Mouse (Mus musculus) brain, adult 2 months (tissue): ENCODE measurements at regions not wholly inside any gene's neighbourhood (a gene's known extent, or its start where the extent isn't known, plus 50 kb on each side); places are given as distances from the start of the nearest gene placed in this dataset.
"Not testable (repeated sequence)": the region's sequence is repeated elsewhere in the genome, so short reads cannot be mapped to it uniquely, and the experiment has no call there.

Experiments used
- DNase-seq: peaks from one replicate; pipeline ENCODE4 v3.0.0; 2011; ENCODE audit warnings: low read depth, low spot score

- peak; percentile 88 for DNase-seq
Measured at GRCm38 (mm10) chr2:147307488-147308386, 54.0 kb upstream of the Pax1 start.

GRCm38 (mm10) chr2:147306728-147307127 is 55.0 kb upstream of the Pax1 start:
- DNase-seq: no peak

GRCm38 (mm10) chr2:147305262-147305661 is 56.5 kb upstream of the Pax1 start:
- DNase-seq: peak; percentile 81

DNA sequence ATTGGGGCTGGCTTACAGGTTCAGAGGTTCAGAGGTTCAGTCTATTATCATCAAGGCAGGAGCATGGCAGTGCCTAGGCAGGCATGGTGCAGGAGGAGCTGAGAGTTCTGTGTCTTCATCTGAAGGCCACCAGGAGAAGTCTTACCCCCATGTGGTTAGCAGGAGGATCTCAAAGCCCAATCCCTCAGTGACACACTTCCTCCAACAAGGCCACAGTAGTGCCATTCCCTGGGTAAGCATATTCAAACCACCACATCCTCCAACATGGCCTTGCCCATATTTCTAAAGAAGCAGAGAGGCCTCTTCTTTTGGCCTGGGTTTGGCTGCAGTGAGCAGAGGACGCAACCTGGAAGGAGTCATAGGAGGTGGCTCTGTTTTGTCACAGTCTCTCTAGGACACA is 61.2 kb upstream of the Pax1 start:
- no peak for DNase-seq

- peak; percentile 10 for DNase-seq
Measured at GRCm38 (mm10) chr2:147299359-147299758, 62.4 kb upstream of the Pax1 start.

DNA sequence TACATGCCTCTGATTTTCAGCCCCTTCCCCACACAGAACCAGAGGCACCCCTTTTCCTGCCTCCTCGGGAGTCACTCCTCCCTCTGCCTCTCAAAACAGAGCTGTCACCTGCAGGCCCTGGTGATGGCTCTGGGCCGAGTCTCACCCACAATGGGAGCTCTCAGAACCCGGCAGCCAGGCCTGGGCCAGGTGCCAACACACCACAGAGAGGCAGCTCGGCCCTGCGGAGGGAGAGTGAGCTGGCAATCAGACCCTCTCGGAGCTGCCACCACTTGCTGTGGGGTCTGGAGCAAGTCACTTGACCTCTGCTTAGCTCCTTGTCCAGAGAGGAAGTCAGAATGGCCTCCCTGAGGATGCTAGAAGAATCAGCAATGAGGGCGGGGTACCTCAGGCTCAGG is 63.2 kb upstream of the Pax1 start:
- DNase-seq: peak; percentile 89

- DNase-seq: peak; percentile 20
Measured at GRCm38 (mm10) chr2:147297876-147298498, 63.7 kb upstream of the Pax1 start.

- DNase-seq: not testable (repeated sequence)
Measured at GRCm38 (mm10) chr2:147294926-147295325, 66.8 kb upstream of the Pax1 start.

GRCm38 (mm10) chr2:147293294-147293688 is 68.4 kb upstream of the Pax1 start:
- DNase-seq: no peak

DNA sequence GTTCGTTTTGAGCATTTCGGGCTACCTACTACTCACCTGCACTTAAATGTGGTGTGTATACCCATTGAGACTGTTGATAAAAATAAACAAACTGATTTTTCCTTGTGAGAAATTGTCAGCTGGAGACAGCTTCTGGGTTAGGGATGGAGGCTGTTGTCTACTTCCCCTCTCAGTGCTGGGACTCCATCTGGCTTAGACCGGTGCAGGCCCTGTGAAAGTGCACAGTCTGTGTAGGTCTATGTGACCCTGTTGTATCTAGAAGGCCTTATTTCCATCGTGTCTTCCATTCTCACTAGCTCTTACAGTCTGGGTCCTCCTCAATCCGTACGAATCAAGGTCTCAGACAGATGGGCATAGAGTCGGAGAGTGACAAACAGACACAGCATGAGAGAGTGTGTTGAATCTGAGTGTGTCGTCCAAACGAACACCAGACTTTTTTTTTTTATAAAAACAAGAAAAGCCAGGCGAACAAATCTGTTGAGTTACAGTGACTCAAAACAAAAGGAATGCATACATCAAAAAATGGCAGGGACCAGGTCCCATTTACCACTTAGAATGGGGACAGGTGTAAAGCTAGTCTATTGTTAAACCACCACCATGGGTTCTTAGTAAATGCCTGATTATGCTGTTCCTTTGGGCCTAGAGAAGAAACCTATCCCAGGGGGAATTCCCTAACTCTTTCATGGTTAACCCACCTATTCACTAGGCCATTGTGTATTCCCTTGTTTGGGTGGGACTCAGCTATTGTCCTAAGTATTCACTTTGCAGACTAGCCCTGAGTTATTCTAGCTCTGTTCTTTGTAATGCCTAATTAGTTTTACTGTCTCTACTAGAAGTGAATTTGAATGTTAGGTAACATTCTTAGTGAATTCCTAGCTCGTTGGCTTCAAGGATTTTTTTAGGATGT is 69.1 kb upstream of the Pax1 start:
- no peak for DNase-seq

GRCm38 (mm10) chr2:147283390-147283789 is 78.3 kb upstream of the Pax1 start:
- no peak for DNase-seq

DNA sequence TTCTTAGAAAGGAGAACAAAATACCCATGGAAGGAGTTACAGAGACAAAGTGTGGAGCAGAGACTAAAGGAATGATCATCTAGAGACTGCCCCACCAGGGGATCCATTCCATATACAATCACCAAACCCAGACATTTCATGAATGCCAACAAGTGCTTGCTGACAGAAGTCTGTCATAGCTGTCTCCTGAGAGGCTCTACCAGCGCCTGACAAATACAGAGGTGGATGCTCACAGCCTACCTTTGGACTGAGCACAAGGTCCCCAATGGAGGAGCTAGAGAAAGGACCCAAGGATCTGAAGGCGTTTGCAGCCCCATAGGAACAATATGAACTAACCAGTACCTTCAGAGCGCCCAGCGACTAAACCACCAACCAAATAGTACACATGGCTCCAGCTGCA is 83.6 kb upstream of the Nkx2-2 start:
- DNase-seq: no peak

DNA sequence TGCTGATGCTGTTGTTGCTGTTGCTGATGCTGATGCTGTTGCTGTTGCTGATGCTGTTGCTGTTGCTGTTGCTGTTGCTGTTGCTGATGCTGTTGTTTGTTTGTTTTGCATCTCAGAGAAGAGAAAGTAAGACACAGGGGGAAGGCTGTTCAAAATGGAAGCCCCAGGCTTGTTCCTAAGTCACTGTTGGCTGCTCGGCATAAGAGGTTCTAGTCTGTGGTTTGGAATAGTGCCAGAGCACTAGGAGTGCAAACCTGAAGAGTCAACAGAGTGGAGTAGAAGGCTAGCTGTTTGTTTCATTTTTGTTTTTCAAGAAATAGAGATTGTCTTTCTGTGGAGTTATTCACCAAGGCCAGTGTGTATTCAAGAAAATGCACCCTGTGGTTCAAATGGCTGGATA is 75.1 kb upstream of the Nkx2-2 start:
- no peak for DNase-seq

DNA sequence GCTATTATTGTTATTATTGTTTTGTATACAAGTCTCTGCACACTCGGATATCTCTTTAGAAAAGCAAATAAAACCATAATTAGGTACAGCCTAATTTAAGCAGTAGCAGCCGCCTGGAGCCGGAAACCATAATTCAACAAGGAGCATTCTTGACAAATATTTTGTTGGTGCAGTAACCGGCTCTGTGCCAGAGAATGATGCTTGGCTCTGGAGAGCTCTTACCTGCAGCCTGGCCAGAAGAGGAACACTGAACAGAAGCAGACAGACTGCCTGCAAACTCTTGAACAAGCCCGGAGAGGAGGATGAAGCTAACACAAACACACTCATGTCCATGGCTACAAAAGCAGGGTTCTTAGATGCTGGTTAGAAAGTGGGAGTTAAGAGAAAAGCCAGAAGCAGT is 73.9 kb upstream of the Nkx2-2 start:
- DNase-seq: peak; percentile 5

- DNase-seq: no peak
Measured at GRCm38 (mm10) chr2:147267257-147267656, 73.2 kb upstream of the Nkx2-2 start.

DNA sequence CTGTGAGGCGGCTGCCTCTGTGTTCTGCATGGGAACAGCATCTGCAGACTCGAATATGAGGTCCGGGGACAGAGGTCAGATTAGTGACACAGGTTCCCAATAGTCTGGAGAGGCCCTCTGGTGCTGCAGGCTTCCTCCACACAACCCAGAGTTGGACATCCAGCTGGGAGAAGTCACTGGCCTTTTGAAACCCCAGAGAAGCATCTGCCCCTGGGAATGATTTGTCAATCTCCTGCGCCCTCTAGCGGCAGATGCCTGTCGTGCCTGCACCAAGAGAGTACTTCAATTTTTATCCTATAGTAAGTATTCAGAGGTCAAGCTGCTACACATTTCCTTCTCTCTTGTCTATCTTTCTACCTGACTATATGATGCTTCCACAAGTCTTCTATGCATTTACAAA is 62.7 kb upstream of the Nkx2-2 start:
- peak; percentile 77 for DNase-seq

GRCm38 (mm10) chr2:147254944-147255343 is 60.9 kb upstream of the Nkx2-2 start:
- DNase-seq: no peak

DNA sequence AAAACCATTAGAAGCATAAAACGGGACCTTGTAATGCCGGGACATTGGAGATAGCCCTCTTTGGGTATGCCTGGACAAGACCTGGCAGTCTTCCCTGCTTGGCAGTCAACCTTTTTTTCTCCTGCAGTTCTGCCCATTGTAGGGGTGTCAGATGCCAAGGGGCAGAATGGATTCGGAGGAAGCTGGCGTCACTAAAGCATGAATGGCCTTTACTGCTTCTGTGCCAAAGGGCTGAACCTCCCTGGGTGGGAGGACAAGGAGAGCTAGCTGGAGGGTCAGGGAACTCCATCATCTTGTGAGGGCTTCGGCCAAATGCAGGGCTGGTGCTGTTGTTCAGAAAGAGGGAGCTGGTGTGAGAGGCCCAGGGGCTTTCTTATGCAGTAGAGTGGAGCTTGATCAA is 60.1 kb upstream of the Nkx2-2 start:
- peak; percentile 4 for DNase-seq

DNA sequence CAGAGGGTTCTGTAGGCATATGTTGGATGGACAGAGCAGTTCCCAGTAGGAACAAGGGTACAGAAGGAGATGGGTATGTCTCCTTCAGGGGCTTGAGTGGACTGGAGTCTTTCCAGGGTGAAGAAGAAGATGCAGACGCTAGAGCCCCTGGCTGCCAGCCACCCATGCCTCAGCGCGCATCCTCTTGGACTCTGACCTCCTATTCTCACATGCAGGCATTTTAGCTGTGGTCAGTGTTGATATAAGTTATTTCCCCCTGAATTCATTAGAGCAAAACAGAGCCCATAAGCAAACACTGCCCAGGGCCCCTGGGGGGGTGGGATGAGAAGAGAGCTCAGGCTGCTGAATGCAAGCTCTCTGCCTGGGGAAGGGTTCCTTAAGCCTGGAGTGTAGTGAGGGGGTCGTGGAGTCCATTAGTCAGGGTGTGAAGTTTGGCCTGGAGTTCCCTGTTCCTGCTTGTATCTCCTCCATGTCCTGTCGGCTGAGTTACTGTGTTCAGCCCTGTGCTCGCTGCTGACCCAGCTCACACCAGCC is 54.0 kb upstream of the Nkx2-2 start:
- DNase-seq: no peak

GRCm38 (mm10) chr2:147247238-147247637 is 53.2 kb upstream of the Nkx2-2 start:
- DNase-seq: no peak

- no peak for DNase-seq
Measured at GRCm38 (mm10) chr2:147244406-147244805, 50.4 kb upstream of the Nkx2-2 start.
